Mouse (Mus musculus) heart, postnatal 0 days (tissue): ENCODE measurements around the gene Kctd11.

Source experiments
- CTCF ChIP-seq: IDR thresholded peaks from 2 replicates; pipeline ENCODE4 v1.5.1; 2016; ENCODE audit warnings: antibody characterized with exemption, control low read depth, low read depth
- EP300 ChIP-seq: IDR thresholded peaks from 2 replicates; pipeline ENCODE4 v1.6.1; 2016; ENCODE audit warnings: antibody characterized with exemption, low read depth

DNA sequence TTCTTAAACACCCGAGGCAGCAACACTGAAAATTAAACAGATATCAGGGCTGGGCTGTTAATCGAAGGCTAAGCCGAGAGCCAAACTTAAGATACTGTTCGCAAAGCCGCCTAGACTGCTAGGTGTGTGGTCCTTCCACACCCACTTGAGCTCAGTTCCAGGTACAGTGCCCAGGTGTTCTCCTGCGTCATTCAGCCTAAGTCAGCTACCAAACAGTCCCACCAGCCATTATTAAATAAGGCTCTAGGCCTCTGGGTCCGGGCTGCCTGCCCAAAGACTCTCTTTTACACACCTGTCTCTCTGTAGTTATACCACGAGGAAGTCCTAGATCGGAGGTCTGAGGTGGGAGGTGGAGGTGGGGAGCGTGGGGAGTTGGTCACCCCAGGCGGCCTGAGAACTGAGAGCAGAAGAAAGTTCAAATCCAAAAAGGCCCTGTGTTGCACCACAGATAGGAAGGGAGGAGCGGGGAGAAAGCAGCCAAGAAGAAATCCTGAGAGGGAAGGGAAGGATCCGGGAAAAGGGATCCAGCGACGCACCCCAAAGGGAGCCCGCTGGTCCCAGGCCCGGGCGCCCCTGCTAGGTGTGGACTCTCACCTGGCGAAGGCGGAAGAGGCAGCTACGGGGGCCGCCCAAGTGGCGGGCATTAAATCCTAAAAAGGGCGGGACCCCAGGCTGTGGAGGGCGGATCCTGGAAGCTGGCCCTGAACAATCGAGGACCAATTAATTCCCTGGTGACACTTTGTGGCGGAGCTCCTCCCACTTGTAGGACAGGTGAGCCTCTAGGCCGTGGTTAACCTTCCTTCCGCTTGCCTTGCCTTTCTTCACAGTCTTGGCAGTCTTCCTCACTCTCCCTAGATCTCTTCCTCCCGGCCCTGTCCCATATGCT, 22.9 kb downstream of the Kctd11 start, which contains the start of gene Tnk1:
- TF ChIP-seq EP300 (no peak), CTCF (no peak)
